Mouse (Mus musculus) layer of hippocampus, postnatal 10 days (tissue): ENCODE results near the gene Mtx2. TPM values are rescaled to one million over a fixed set of nuclear protein-coding genes. Genes with fewer than 3 reads are reported as not detected.

Source experiments
- DNase-seq, 2 experiments: peaks; one replicate each; pipeline ENCODE4 v3.0.0; 2021; ENCODE audit warnings: low spot score in 2 of 2
- total RNA-seq, 2 experiments: library from RNA; stranded (reverse); gene quantifications; 2 replicates each; pipeline ENCODE4 v1.2.3; 2021

Mtx2 gene
- total RNA-seq, 2 experiments from 2014 or later = 54.4 to 63.7 TPM

DNA sequence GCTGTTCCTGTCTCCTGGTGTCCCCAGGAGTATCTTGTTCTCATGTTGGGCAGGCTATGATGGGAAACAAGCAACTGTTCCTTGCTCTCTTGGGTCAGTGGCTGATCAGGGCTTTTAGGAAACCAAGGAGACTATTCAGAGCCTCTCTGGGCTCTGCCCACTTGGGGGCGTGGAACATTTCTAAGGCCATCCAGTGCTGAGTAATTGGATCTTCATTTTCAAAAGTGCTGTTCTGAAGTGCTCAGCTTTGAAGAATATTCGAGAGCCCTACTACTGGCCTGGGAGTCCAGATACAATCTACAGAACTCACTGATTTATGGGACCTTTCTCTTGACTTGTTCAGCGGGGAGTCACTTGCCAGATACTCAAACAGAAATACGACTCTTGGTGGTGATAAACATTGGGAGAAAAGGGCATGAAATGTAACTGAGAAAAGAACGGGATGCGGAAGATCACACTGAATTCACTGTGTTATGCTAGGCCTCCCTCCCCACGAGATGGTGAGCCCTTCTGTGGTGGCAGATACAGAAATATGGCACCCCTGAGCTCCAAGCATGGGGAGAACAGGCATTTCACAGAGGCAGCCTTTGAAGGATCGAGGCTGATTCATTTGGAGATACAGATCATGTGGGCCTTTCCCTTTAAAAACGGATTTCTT is 92.4 kb downstream of the Mtx2 start:
- DNase-seq = no peak

DNA sequence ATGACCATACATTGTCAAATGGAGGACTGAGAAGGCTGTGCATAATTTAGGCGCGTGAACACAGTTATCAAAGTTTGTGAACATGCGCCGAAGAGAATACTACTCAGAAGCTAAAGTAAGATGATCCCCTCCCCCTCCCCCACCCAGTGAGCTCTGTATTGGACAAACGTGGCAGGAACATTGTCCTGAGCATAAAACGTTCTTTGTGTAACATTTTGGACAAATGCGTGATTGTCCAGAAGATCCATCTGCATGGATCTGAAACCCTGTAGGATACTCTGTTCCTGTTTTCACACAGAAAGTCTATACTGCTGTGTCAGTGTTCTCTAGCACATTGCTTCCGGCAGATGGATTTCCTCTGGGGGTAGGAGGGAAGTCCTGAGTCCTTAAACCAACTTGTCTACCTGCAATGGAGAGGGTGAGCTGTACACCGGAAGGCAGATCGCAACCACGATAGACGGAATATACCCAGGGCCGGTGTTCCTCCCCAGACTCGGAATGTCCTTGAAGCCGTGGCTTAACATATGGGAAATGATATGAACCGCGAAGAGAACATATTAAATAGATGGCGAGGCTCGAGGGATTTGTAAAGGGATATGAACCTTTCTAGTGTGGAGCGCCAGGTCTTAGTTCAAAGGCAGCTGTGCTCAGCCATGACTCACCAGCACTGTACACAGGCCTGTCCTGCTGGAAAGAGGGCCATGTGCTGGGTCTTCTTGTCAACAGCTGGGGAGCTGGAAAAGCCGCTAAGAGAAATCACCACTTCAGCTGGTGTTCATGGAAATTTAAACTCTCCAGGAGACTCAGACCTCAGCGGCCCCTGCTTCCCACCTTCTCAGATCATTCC is 100.6 kb downstream of the Mtx2 start:
- no peak for DNase-seq

Other genes starting within 250 kb of the Mtx2 start
- gene Lnpk, start 246.4 kb upstream of the Mtx2 start, total RNA-seq = 10 to 100 TPM; 52.2 to 63.7 TPM
- not detected for gene Evx2, start 166.2 kb upstream of the Mtx2 start, total RNA-seq
- not detected for gene Hoxd13, start 157.5 kb upstream of the Mtx2 start, total RNA-seq
- not detected for gene Hoxd12, start 150.8 kb upstream of the Mtx2 start, total RNA-seq
- gene Hoxd11, start 146.2 kb upstream of the Mtx2 start, total RNA-seq = not detected
- not detected for gene Hoxd10, start 133.9 kb upstream of the Mtx2 start, total RNA-seq
- gene Hoxd9, start 128.1 kb upstream of the Mtx2 start, total RNA-seq = not detected
- under 1 TPM in 1 of 2 experiments, not detected in 1; 0.23 TPM for gene Hoxd8, start 121.2 kb upstream of the Mtx2 start, total RNA-seq
- gene Hoxd3, start 113.9 kb upstream of the Mtx2 start, total RNA-seq = not detected
- gene Hoxd4, start 113.9 kb upstream of the Mtx2 start, total RNA-seq = not detected
- gene Gm28230, start 99.1 kb upstream of the Mtx2 start, total RNA-seq = not detected
- not detected for gene Hoxd1, start 62.8 kb upstream of the Mtx2 start, total RNA-seq